Mouse (Mus musculus): ENCODE results near the gene Grip1. TPM values are rescaled to one million over a fixed set of nuclear protein-coding genes. Genes with fewer than 3 reads are reported as not detected.

Gene Grip1
- polyA plus RNA-seq, 1 experiment from 2014 or later = 4.1 TPM

- Histone ChIP-seq H3K4me1 (no peaks in the 10 kb centered on the region), H3K27ac (no peak overlapping the region), H3K27me3 (no peaks in the 10 kb centered on the region), H3K4me2 (no peak overlapping the region), H3K36me3 (no peaks in the 10 kb centered on the region), H3K9ac (no peak overlapping the region), H3K4me3 (replicated peaks) (no peak overlapping the region), H3K9me3 (replicated peaks) (no peaks in the 10 kb centered on the region)
- ATAC-seq (replicated peaks; ENCODE audit: low FRiP score) = no peak
- WGBS = 76% methylated on average over 5 of the region's 5 CpGs
These were observed 552.0 kb downstream of the Grip1 start for GRCm38 (mm10) chr10:120005581-120005980.

- ATAC-seq (replicated peaks; ENCODE audit: low FRiP score) = no peak
- H3K4me1 ChIP-seq = no peaks in the 10 kb centered on the region
- H3K27ac ChIP-seq = no peak overlapping the region
- H3K4me3 ChIP-seq (replicated peaks) = no peak overlapping the region
- H3K9ac ChIP-seq = no peak overlapping the region
- WGBS = 89% methylated on average over 13 of the region's 13 CpGs
- H3K9me3 ChIP-seq (replicated peaks) = no peaks in the 10 kb centered on the region
- no peak overlapping the region for H3K4me2 ChIP-seq
- no peaks in the 10 kb centered on the region for H3K27me3 ChIP-seq
- H3K36me3 ChIP-seq = no peaks in the 10 kb centered on the region
These were observed 558.7 kb downstream of the Grip1 start for GRCm38 (mm10) chr10:120012331-120012730.

GRCm38 (mm10) chr10:120015117-120015516 is 561.5 kb downstream of the Grip1 start:
- H3K9ac ChIP-seq = no peak overlapping the region
- H3K4me1 ChIP-seq = no peaks in the 10 kb centered on the region
- no peak overlapping the region for H3K4me3 ChIP-seq (replicated peaks)
- no peaks in the 10 kb centered on the region for H3K27me3 ChIP-seq
- no peak overlapping the region for H3K27ac ChIP-seq
- no peak overlapping the region for H3K4me2 ChIP-seq
- 70% methylated on average over 3 of the region's 3 CpGs for WGBS
- H3K9me3 ChIP-seq (replicated peaks) = no peaks in the 10 kb centered on the region
- ATAC-seq (replicated peaks; ENCODE audit: low FRiP score) = no peak
- H3K36me3 ChIP-seq = no peaks in the 10 kb centered on the region

GRCm38 (mm10) chr10:120026437-120026836 is 572.8 kb downstream of the Grip1 start:
- Histone ChIP-seq H3K9me3 (replicated peaks) (no peaks in the 10 kb centered on the region), H3K4me1 (no peaks in the 10 kb centered on the region)
- 83% methylated on average over 10 of the region's 10 CpGs for WGBS

GRCm38 (mm10) chr10:120030901-120031300 is 577.3 kb downstream of the Grip1 start:
- no peak for ATAC-seq (replicated peaks; ENCODE audit: low FRiP score)
- no peaks in the 10 kb centered on the region for H3K4me1 ChIP-seq
- H3K4me2 ChIP-seq = no peak overlapping the region
- no peaks in the 10 kb centered on the region for H3K36me3 ChIP-seq
- 91% methylated on average over 6 of the region's 6 CpGs for WGBS
- H3K9ac ChIP-seq = no peak overlapping the region
- H3K4me3 ChIP-seq (replicated peaks) = no peak overlapping the region
- no peaks in the 10 kb centered on the region for H3K9me3 ChIP-seq (replicated peaks)
- no peaks in the 10 kb centered on the region for H3K27me3 ChIP-seq
- no peak overlapping the region for H3K27ac ChIP-seq

More at GRCm38 (mm10) chr10:120026437-120026836, 572.8 kb downstream of the Grip1 start:
- ATAC-seq (replicated peaks; ENCODE audit: low FRiP score) = no peak
- H3K4me2 ChIP-seq = no peak overlapping the region
- no peaks in the 10 kb centered on the region for H3K36me3 ChIP-seq
- H3K27me3 ChIP-seq = no peaks in the 10 kb centered on the region
- H3K4me3 ChIP-seq (replicated peaks) = no peak overlapping the region
- H3K9ac ChIP-seq = no peak overlapping the region
- no peak overlapping the region for H3K27ac ChIP-seq

GRCm38 (mm10) chr10:120031316-120031715 is 577.7 kb downstream of the Grip1 start:
- Histone ChIP-seq H3K27me3 (no peaks in the 10 kb centered on the region), H3K4me2 (no peak overlapping the region), H3K36me3 (no peaks in the 10 kb centered on the region), H3K4me1 (no peaks in the 10 kb centered on the region), H3K9ac (no peak overlapping the region), H3K4me3 (replicated peaks) (no peak overlapping the region), H3K9me3 (replicated peaks) (no peaks in the 10 kb centered on the region), H3K27ac (no peak overlapping the region)
- 91% methylated on average over 8 of the region's 8 CpGs for WGBS
- no peak for ATAC-seq (replicated peaks; ENCODE audit: low FRiP score)

GRCm38 (mm10) chr10:120033866-120034265 is 580.2 kb downstream of the Grip1 start:
- Histone ChIP-seq H3K4me3 (replicated peaks) (no peak overlapping the region), H3K27me3 (no peaks in the 10 kb centered on the region), H3K36me3 (no peaks in the 10 kb centered on the region; the same call in 1 of the 2 replicates), H3K9ac (no peak overlapping the region), H3K27ac (no peak overlapping the region), H3K4me1 (no peaks in the 10 kb centered on the region), H3K4me2 (no peak overlapping the region), H3K9me3 (replicated peaks) (no peaks in the 10 kb centered on the region)
- WGBS = 79% methylated on average over 9 of the region's 9 CpGs
- no peak for ATAC-seq (replicated peaks; ENCODE audit: low FRiP score)

GRCm38 (mm10) chr10:120035211-120035733 is 581.6 kb downstream of the Grip1 start:
- H3K27me3 ChIP-seq = no peaks in the 10 kb centered on the region
- no peak overlapping the region for H3K9ac ChIP-seq
- WGBS = 62% methylated on average over 15 of the region's 15 CpGs
- H3K4me2 ChIP-seq = no peak overlapping the region
- H3K27ac ChIP-seq = no peak overlapping the region
- H3K9me3 ChIP-seq (replicated peaks) = no peaks in the 10 kb centered on the region
- no peak overlapping the region for H3K4me3 ChIP-seq (replicated peaks)
- no peaks in the 10 kb centered on the region for H3K4me1 ChIP-seq
- H3K36me3 ChIP-seq = no peaks in the 10 kb centered on the region; the same call in 1 of the 2 replicates
- ATAC-seq (replicated peaks; ENCODE audit: low FRiP score) = no peak

- H3K27me3 ChIP-seq = no peaks in the 10 kb centered on the region
- no peak overlapping the region for H3K4me3 ChIP-seq (replicated peaks)
- H3K9ac ChIP-seq = no peak overlapping the region
- no peaks in the 10 kb centered on the region; the same call in 1 of the 2 replicates for H3K36me3 ChIP-seq
- H3K27ac ChIP-seq = no peak overlapping the region
- no peaks in the 10 kb centered on the region for H3K4me1 ChIP-seq
- 75% methylated on average over 6 of the region's 6 CpGs for WGBS
- ATAC-seq (replicated peaks; ENCODE audit: low FRiP score) = no peak
- H3K4me2 ChIP-seq = no peak overlapping the region
- no peaks in the 10 kb centered on the region for H3K9me3 ChIP-seq (replicated peaks)
These were observed 582.2 kb downstream of the Grip1 start for GRCm38 (mm10) chr10:120035824-120036223.

- no peaks in the 10 kb centered on the region for H3K27me3 ChIP-seq
- H3K9me3 ChIP-seq (replicated peaks) = no peaks in the 10 kb centered on the region
- no peak overlapping the region for H3K9ac ChIP-seq
- no peak overlapping the region for H3K27ac ChIP-seq
- no peak overlapping the region for H3K4me2 ChIP-seq
- ATAC-seq (replicated peaks; ENCODE audit: low FRiP score) = no peak
- 89% methylated on average over 5 of the region's 5 CpGs for WGBS
- no peaks in the 10 kb centered on the region for H3K4me1 ChIP-seq
- no peaks in the 10 kb centered on the region; the same call in 1 of the 2 replicates for H3K36me3 ChIP-seq
- no peak overlapping the region for H3K4me3 ChIP-seq (replicated peaks)
These were observed 584.6 kb downstream of the Grip1 start for GRCm38 (mm10) chr10:120038194-120038593.

- H3K36me3 ChIP-seq = no peaks in the 10 kb centered on the region
- 87% methylated on average over 6 of the region's 6 CpGs for WGBS
These were observed 590.6 kb downstream of the Grip1 start for GRCm38 (mm10) chr10:120044237-120044636.

GRCm38 (mm10) chr10:120044714-120045234 is 591.1 kb downstream of the Grip1 start:
- 95% methylated on average over 2 of the region's 2 CpGs for WGBS

More at GRCm38 (mm10) chr10:120044237-120044636, 590.6 kb downstream of the Grip1 start:
- Histone ChIP-seq H3K4me1 (no peaks in the 10 kb centered on the region), H3K27ac (no peak overlapping the region), H3K4me2 (no peak overlapping the region), H3K27me3 (no peaks in the 10 kb centered on the region), H3K9me3 (replicated peaks) (no peaks in the 10 kb centered on the region), H3K9ac (no peak overlapping the region), H3K4me3 (replicated peaks) (no peak overlapping the region)
- no peak for ATAC-seq (replicated peaks; ENCODE audit: low FRiP score)

More at GRCm38 (mm10) chr10:120044714-120045234, 591.1 kb downstream of the Grip1 start:
- Histone ChIP-seq H3K27me3 (no peaks in the 10 kb centered on the region), H3K36me3 (no peaks in the 10 kb centered on the region), H3K27ac (no peak overlapping the region), H3K4me2 (no peak overlapping the region), H3K4me1 (no peaks in the 10 kb centered on the region), H3K9ac (no peak overlapping the region), H3K4me3 (replicated peaks) (no peak overlapping the region), H3K9me3 (replicated peaks) (no peaks in the 10 kb centered on the region)
- no peak for ATAC-seq (replicated peaks; ENCODE audit: low FRiP score)
